7 mouse cellular contexts compared by ENCODE assay signal in the genomic region with DNA sequence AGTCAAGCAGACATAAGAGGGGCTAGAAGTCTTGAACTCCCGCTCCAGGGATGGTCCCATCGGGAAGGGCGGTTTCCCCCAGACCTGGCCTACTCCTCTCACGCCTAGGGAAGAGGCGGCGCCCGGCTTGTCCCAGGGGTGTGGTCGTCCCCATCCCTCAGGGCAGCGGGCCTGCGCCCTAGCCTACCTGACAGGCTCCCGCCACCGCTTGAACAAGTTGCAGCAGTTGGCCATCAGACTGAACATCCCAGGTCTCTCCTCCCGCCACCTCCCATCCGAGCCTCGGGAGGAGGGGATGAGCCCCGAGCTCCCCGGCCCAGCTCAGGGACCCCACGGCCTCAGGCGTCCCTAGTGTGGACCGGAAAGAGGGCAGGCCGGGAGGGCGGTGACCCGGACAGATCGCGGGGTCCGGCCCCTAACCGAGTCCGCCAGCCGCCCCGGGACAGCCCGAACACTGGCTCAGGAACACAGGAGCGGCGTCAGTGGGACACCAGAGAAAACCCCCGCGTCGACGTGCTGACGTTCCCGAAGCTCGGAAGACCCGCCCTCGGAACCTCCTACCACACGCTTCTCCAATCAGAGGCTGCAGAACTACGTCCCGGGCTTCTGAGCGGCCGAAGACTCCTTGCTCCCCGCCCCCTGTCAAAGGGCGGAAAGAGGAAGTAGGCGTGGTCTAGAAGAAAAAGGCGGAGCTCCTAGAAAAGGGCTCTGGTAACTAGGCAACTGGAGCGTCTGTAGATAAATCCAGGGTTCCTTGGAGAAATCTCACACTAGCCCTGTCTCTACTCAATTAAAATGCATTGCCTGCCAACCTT. TPM values are rescaled to one million over a fixed set of nuclear protein-coding genes. Genes with fewer than 3 reads are reported as not detected.
A peak's percentile ranks its signal among the peaks of the same experiment; 100 is the strongest.
DNase-seq lines count a peak whose midpoint lies in the region; ATAC-seq lines count a peak whose summit lies in the region.

TSS of gene Arl13b (minus strand) at position 543 of the 815 bp plus-strand sequence.

- H3K27ac ChIP-seq in intestine, embryonic 15.5 days, result peak within 1 kb of the TSS; percentile 62
- H3K27ac ChIP-seq in midbrain, embryonic 10.5 days (replicated peaks), result peak within 1 kb of the TSS; percentile 89

- intact Hi-C loops in gastrocnemius, postnatal 36 days (cut with DNase I), result no loop called here
- intact Hi-C loops in left cerebral cortex, postnatal 25 days (cut with DNase I), result no loop called here

- H3K4me2 ChIP-seq in intestine, embryonic 15.5 days (replicated peaks), result peak within 1 kb of the TSS; percentile 85

- H3K27me3 ChIP-seq in intestine, embryonic 15.5 days (replicated peaks), result no peaks in the 10 kb centered on the region
- H3K27me3 ChIP-seq in midbrain, embryonic 10.5 days (ENCODE audit: low read depth, poor library complexity, severe bottlenecking), result no peaks in the 10 kb centered on the region

- peak; percentile 100 for ATAC-seq in intestine, embryonic 15.5 days

- H3K9me3 ChIP-seq in intestine, embryonic 15.5 days, result no peaks in the 10 kb centered on the region
- H3K9me3 ChIP-seq in midbrain, embryonic 10.5 days (replicated peaks), result no peaks in the 10 kb centered on the region

- no peaks in the 10 kb centered on the region for H3K4me1 ChIP-seq in intestine, embryonic 15.5 days (replicated peaks)
- H3K4me1 ChIP-seq in midbrain, embryonic 10.5 days, result peaks cover 23% of the 10 kb centered on the region

- under 1% methylated on average over 52 of the region's 52 CpGs for WGBS in intestine, embryonic 15.5 days
- WGBS in midbrain, embryonic 10.5 days, result under 1% methylated on average over 51 of the region's 52 CpGs

- no peaks in the 10 kb centered on the region for H3K36me3 ChIP-seq in intestine, embryonic 15.5 days
- H3K36me3 ChIP-seq in midbrain, embryonic 10.5 days, result no peaks in the 10 kb centered on the region

- DNase-seq in adrenal gland, adult 2 months, result peak; percentile 97
- DNase-seq in embryo, embryonic 11.5 days (ENCODE audit: low read depth, low spot score), result peak; percentile 92
- DNase-seq in gastrocnemius, postnatal 36 days, result peak; percentile 81 to 90
- DNase-seq in left cerebral cortex, postnatal 25 days (ENCODE audit: low spot score in 2 of 2), result peak; percentile 92 to 98
- peak; percentile 93 for DNase-seq in midbrain, embryonic 10.5 days (ENCODE audit: low spot score)
- peak; percentile 81 for DNase-seq in right cerebral cortex, postnatal 4 days

- H3K9ac ChIP-seq in intestine, embryonic 15.5 days, result peak within 1 kb of the TSS; percentile 74

- H3K4me3 ChIP-seq in intestine, embryonic 15.5 days (replicated peaks), result peak within 1 kb of the TSS; percentile 87
- peak within 1 kb of the TSS; percentile 91 for H3K4me3 ChIP-seq in midbrain, embryonic 10.5 days

RNA-seq across cellular contexts. Expression of gene Arl13b, which starts in this region (rescaled TPM):
- total RNA-seq in adrenal gland, adult 2 months (2021), result 10 to 100 TPM; 10.1 to 11.3 TPM
- 3.6 and 5.6 TPM in 2 replicates for polyA plus RNA-seq in adrenal gland, adult 2 months (2012; rRNA removed)
- total RNA-seq in gastrocnemius, postnatal 36 days (2021), result 1 to 10 TPM; 2.7 to 3.3 TPM
- polyA plus RNA-seq in intestine, embryonic 15.5 days (2015; fragmentation: Nextera tagmentation; extraction: Ambion mirVana), result 14.0 and 15.5 TPM in 2 replicates
- 10 to 100 TPM in 1 of 2 experiments, 1 to 10 TPM in 1; 9.0 to 12.5 TPM for total RNA-seq in left cerebral cortex, postnatal 25 days (2021)
- polyA plus RNA-seq in midbrain, embryonic 10.5 days (2016; fragmentation: Nextera tagmentation; extraction: Ambion mirVana), result 16.0 and 17.0 TPM in 2 replicates

Comparison
In these comparisons a context has a peak if more than half of its experiments do, and no peak if none do; other contexts are left out.
1. Peak in every context shown above with its lines: DNase-seq, ATAC-seq, H3K4me3 ChIP-seq and H3K27ac ChIP-seq.